Mouse (Mus musculus) heart, embryonic 10.5 days (tissue): ENCODE measurements around the gene Ptafr. TPM values are rescaled to one million over a fixed set of nuclear protein-coding genes. Genes with fewer than 3 reads are reported as not detected.
"Not testable (repeated sequence)": the region's sequence is repeated elsewhere in the genome, so short reads cannot be mapped to it uniquely, and the experiment has no call there.

Experiments
- DNase-seq: peaks from one replicate; pipeline ENCODE4 v3.0.0-alpha.2; 2017; ENCODE audit warnings: low spot score
- H3K27ac ChIP-seq: fragments of 300-500 bp; sonication (generic); 2 replicates; pipeline ENCODE4 v1.5.1; 2016; ENCODE audit warnings: mild to moderate bottlenecking
- H3K27me3 ChIP-seq: fragments of 300-500 bp; sonication (generic); 2 replicates; pipeline ENCODE4 v1.6.1; 2016; ENCODE audit warnings: mild to moderate bottlenecking; ENCODE audit not compliant: poor library complexity, insufficient read depth, severe bottlenecking
- H3K36me3 ChIP-seq: fragments of 300-500 bp; sonication (generic); 2 replicates; pipeline ENCODE4 v1.6.1; 2016; ENCODE audit warnings: mild to moderate bottlenecking, moderate library complexity
- H3K4me1 ChIP-seq: fragments of 300-500 bp; sonication (generic); 2 replicates; pipeline ENCODE4 v1.6.1; 2016; ENCODE audit warnings: mild to moderate bottlenecking
- H3K4me3 ChIP-seq: fragments of 300-500 bp; sonication (generic); 2 replicates; pipeline ENCODE4 v1.5.1; 2016; ENCODE audit warnings: mild to moderate bottlenecking, moderate library complexity
- H3K9me3 ChIP-seq: fragments of 300-500 bp; sonication (generic); 2 replicates; pipeline ENCODE4 v1.6.1; 2016; ENCODE audit warnings: mild to moderate bottlenecking, moderate library complexity
- WGBS: fragments of 180-500 bp; shearing (Covaris S2); methylation state at CpG from one replicate; pipeline ENCODE4 v1.1.7; 2016; 5-methylcytosine and 5-hydroxymethylcytosine counted together
- polyA plus RNA-seq: library from polyadenylated mRNA; unstranded; fragments of >200 nt; fragmentation: Nextera tagmentation; extraction: Ambion mirVana; gene quantifications from 2 replicates; pipeline ENCODE4 v1.2.1, GENCODE M21; 2016

The Ptafr gene
- polyA plus RNA-seq, 1 experiment from 2014 or later: 0.35 TPM

GRCm38 (mm10) chr4:132601242-132601641 is 37.4 kb downstream of the Ptafr start:
- not testable (repeated sequence) for H3K9me3 ChIP-seq, H3K27me3 ChIP-seq, DNase-seq, H3K36me3 ChIP-seq, H3K27ac ChIP-seq, H3K4me1 ChIP-seq, H3K4me3 ChIP-seq
- 87% methylated on average over 5 of the region's 5 CpGs for WGBS

GRCm38 (mm10) chr4:132603468-132603867 is 39.6 kb downstream of the Ptafr start:
- H3K36me3 ChIP-seq: no peaks in the 10 kb centered on the region
- peak; percentile 20 for DNase-seq
- no peaks in the 10 kb centered on the region for H3K9me3 ChIP-seq
- 74% methylated on average over 4 of the region's 4 CpGs for WGBS
- H3K27me3 ChIP-seq: no peaks in the 10 kb centered on the region
- no peak overlapping the region for H3K27ac ChIP-seq
- H3K4me3 ChIP-seq: no peak overlapping the region
- peaks cover 3% of the 10 kb centered on the region; the same call in 1 of the 2 replicates for H3K4me1 ChIP-seq

- WGBS: 70% methylated on average over 5 of the region's 5 CpGs
- DNase-seq: no peak
- no peak overlapping the region for H3K27ac ChIP-seq
- H3K27me3 ChIP-seq: no peaks in the 10 kb centered on the region
- no peak overlapping the region for H3K4me3 ChIP-seq
- no peaks in the 10 kb centered on the region for H3K36me3 ChIP-seq
- no peaks in the 10 kb centered on the region for H3K4me1 ChIP-seq
- no peaks in the 10 kb centered on the region for H3K9me3 ChIP-seq
Measured at GRCm38 (mm10) chr4:132605816-132606215, 41.9 kb downstream of the Ptafr start.

- Histone ChIP-seq H3K9me3 (no peaks in the 10 kb centered on the region), H3K4me3 (no peak overlapping the region), H3K27ac (peak overlapping the region; percentile 60), H3K4me1 (no peaks in the 10 kb centered on the region), H3K36me3 (no peaks in the 10 kb centered on the region), H3K27me3 (no peaks in the 10 kb centered on the region)
- 29% methylated on average over 4 of the region's 4 CpGs for WGBS
- peak; percentile 79 for DNase-seq
Measured at GRCm38 (mm10) chr4:132608147-132608546, 44.3 kb downstream of the Ptafr start.

- Histone ChIP-seq H3K27me3 (no peaks in the 10 kb centered on the region), H3K27ac (no peak overlapping the region), H3K4me1 (no peaks in the 10 kb centered on the region), H3K9me3 (no peaks in the 10 kb centered on the region; the same call in 1 of the 2 replicates), H3K4me3 (no peak overlapping the region), H3K36me3 (no peaks in the 10 kb centered on the region)
- DNase-seq: no peak
- 77% methylated on average over 3 of the region's 3 CpGs for WGBS
Measured at GRCm38 (mm10) chr4:132610301-132610984, 46.6 kb downstream of the Ptafr start.

GRCm38 (mm10) chr4:132611320-132611719 is 47.5 kb downstream of the Ptafr start:
- Histone ChIP-seq H3K4me3 (no peak overlapping the region), H3K27me3 (no peaks in the 10 kb centered on the region), H3K4me1 (no peaks in the 10 kb centered on the region), H3K9me3 (no peaks in the 10 kb centered on the region; the same call in 1 of the 2 replicates), H3K27ac (no peak overlapping the region), H3K36me3 (no peaks in the 10 kb centered on the region)
- 80% methylated on average over 8 of the region's 8 CpGs for WGBS
- DNase-seq: peak; percentile 63

GRCm38 (mm10) chr4:132617873-132618272 is 54.0 kb downstream of the Ptafr start:
- Histone ChIP-seq H3K4me3 (no peak overlapping the region), H3K27me3 (no peaks in the 10 kb centered on the region), H3K27ac (no peak overlapping the region), H3K36me3 (no peaks in the 10 kb centered on the region), H3K4me1 (no peaks in the 10 kb centered on the region), H3K9me3 (no peaks in the 10 kb centered on the region; the same call in 1 of the 2 replicates)
- WGBS: 87% methylated on average over 6 of the region's 6 CpGs
- DNase-seq: no peak

- DNase-seq: no peak
- H3K27ac ChIP-seq: no peak overlapping the region
- H3K36me3 ChIP-seq: no peaks in the 10 kb centered on the region
- WGBS: 69% methylated on average over 10 of the region's 10 CpGs
- H3K9me3 ChIP-seq: no peaks in the 10 kb centered on the region; the same call in 1 of the 2 replicates
- no peak overlapping the region for H3K4me3 ChIP-seq
- no peaks in the 10 kb centered on the region for H3K4me1 ChIP-seq
- no peaks in the 10 kb centered on the region for H3K27me3 ChIP-seq
Measured at GRCm38 (mm10) chr4:132618850-132619375, 55.0 kb downstream of the Ptafr start.

GRCm38 (mm10) chr4:132620134-132620533 is 56.3 kb downstream of the Ptafr start:
- Histone ChIP-seq H3K36me3 (no peaks in the 10 kb centered on the region), H3K27ac (no peak overlapping the region), H3K4me3 (no peak overlapping the region), H3K4me1 (no peaks in the 10 kb centered on the region), H3K27me3 (no peaks in the 10 kb centered on the region), H3K9me3 (no peaks in the 10 kb centered on the region; the same call in 1 of the 2 replicates)
- no peak for DNase-seq
- WGBS: 86% methylated on average over 4 of the region's 4 CpGs

GRCm38 (mm10) chr4:132621287-132622068 is 57.6 kb downstream of the Ptafr start:
- Histone ChIP-seq H3K27me3 (no peaks in the 10 kb centered on the region), H3K4me1 (no peaks in the 10 kb centered on the region), H3K9me3 (no peaks in the 10 kb centered on the region), H3K4me3 (no peak overlapping the region), H3K36me3 (no peaks in the 10 kb centered on the region), H3K27ac (no peak overlapping the region)
- DNase-seq: no peak
- WGBS: 70% methylated on average over 7 of the region's 7 CpGs

GRCm38 (mm10) chr4:132624034-132624657 is 60.3 kb downstream of the Ptafr start:
- H3K27me3 ChIP-seq: no peaks in the 10 kb centered on the region
- peak; percentile 92 for DNase-seq
- no peaks in the 10 kb centered on the region for H3K36me3 ChIP-seq
- no peaks in the 10 kb centered on the region for H3K9me3 ChIP-seq
- 65% methylated on average over 5 of the region's 5 CpGs for WGBS
- peak overlapping the region; percentile 60; the same call in 1 of the 2 replicates for H3K27ac ChIP-seq
- no peaks in the 10 kb centered on the region; the same call in 1 of the 2 replicates for H3K4me1 ChIP-seq
- H3K4me3 ChIP-seq: no peak overlapping the region

- H3K4me3 ChIP-seq: no peak overlapping the region
- WGBS: 23% methylated on average over 2 of the region's 2 CpGs
- 0 out of 2 replicates have a peak, but pooled peaks cover 2% of the 10 kb centered on the region for H3K36me3 ChIP-seq
- H3K4me1 ChIP-seq: no peaks in the 10 kb centered on the region; the same call in 1 of the 2 replicates
- H3K9me3 ChIP-seq: no peaks in the 10 kb centered on the region
- H3K27me3 ChIP-seq: no peaks in the 10 kb centered on the region
- no peak overlapping the region for H3K27ac ChIP-seq
- DNase-seq: no peak
Measured at GRCm38 (mm10) chr4:132628830-132629229, 65.0 kb downstream of the Ptafr start.
